Comparison of ENCODE assay signal across 12 mouse cellular contexts in genomic region chr13:35807940-35808339, GRCm38 (mm10).
"Had no signal": no experiment of that assay in that cellular context is flagged by ENCODE, and none has a peak within 500 bp of the region (broad histone marks: within the 10 kb centered on the region; RNA-seq: fewer than 3 reads in every experiment).

No protein-coding gene starts in this region.

- H3K4me2 ChIP-seq: limb, embryonic 13.5 days; midbrain, embryonic 11.5 days; neural tube, embryonic 13.5 days had no signal

- H3K9ac ChIP-seq: limb, embryonic 13.5 days; neural tube, embryonic 13.5 days had no signal

- H3K9me3 ChIP-seq: limb, embryonic 13.5 days; neural tube, embryonic 13.5 days had no signal

- H3K4me3 ChIP-seq: limb, embryonic 13.5 days; neural tube, embryonic 13.5 days had no signal

- H3K27me3 ChIP-seq: limb, embryonic 13.5 days; neural tube, embryonic 13.5 days had no signal

- ATAC-seq: intestine, postnatal 0 days; midbrain, embryonic 16.5 days had no signal

- DNase-seq: kidney, adult 9 months; kidney, postnatal 36 days; lung, adult 18-20 months; lung, postnatal 36 days; right cerebral cortex, postnatal 25 days; thymus, postnatal 4 days had no signal

- H3K27ac ChIP-seq: kidney, postnatal 0 days; limb, embryonic 13.5 days; neural tube, embryonic 13.5 days had no signal

- H3K36me3 ChIP-seq: neural tube, embryonic 13.5 days had no signal
